Mouse (Mus musculus) gastrocnemius, postnatal 14 days (tissue): ENCODE measurements around the gene Fcf1. TPM values are rescaled to one million over a fixed set of nuclear protein-coding genes. Genes with fewer than 3 reads are reported as not detected.

Experiments
- DNase-seq: peaks from one replicate; pipeline ENCODE4 v3.0.0; 2021; ENCODE audit warnings: mixed read lengths
- intact Hi-C: fragments of 180-260 bp; cut with DNase I; formaldehyde crosslinking; loops from one replicate; pipeline ENCODE4 v1.15.1; 2025; ENCODE audit warnings: low total_unique reads
- long read RNA-seq, 2 experiments: library from polyadenylated mRNA; stranded (forward); transcript quantifications; one replicate each; pipeline ENCODE4 v2.0.0; 2021
- total RNA-seq, 2 experiments: library from RNA; stranded (reverse); gene quantifications; 2 replicates each; pipeline ENCODE4 v1.2.3; 2021

Fcf1 gene
- total RNA-seq: 10 to 100 TPM; 25.2 to 25.3 TPM
- long read RNA-seq, experiment 1, transcript Fcf1-201 (8 exons, 749 nt): major isoform, 11 of 23 reads
- long read RNA-seq, experiment 1, partial matches to known transcripts: 11 of 23 reads
- long read RNA-seq, experiment 1, other reads (novel, unspliced or antisense): 1 of 23 reads
- long read RNA-seq, experiment 2, transcript Fcf1-201 (8 exons, 749 nt): major isoform, 23 of 36 reads
- long read RNA-seq, experiment 2, partial matches to known transcripts: 10 of 36 reads
- long read RNA-seq, experiment 2, other reads (novel, unspliced or antisense): 2 of 36 reads

GRCm38 (mm10) chr12:84970428-84971096, at the start of gene Fcf1, which contains the start of gene Arel1:
Gene Fcf1, plus strand, starts transcription at chr12:84970897.
Gene Arel1, minus strand, starts transcription at chr12:84970900.
- intact Hi-C loops: no loop called here
- peak; percentile 87 for DNase-seq

GRCm38 (mm10) chr12:84921881-84922419, 48.7 kb upstream of the Fcf1 start:
- intact Hi-C loops: no loop called here
- DNase-seq: no peak

- no peak for DNase-seq
- intact Hi-C loops: no loop called here
Observed at GRCm38 (mm10) chr12:84924324-84924723, 46.4 kb upstream of the Fcf1 start.

GRCm38 (mm10) chr12:84926542-84926941, 44.2 kb upstream of the Fcf1 start:
- intact Hi-C loops: no loop called here

GRCm38 (mm10) chr12:84932210-84932609, 38.5 kb upstream of the Fcf1 start:
- no peak for DNase-seq
- intact Hi-C loops: loop anchor here (10.0 kb wide), 1 partner anchor 93 kb away; no protein-coding TSS in a partner anchor

More at GRCm38 (mm10) chr12:84926542-84926941, 44.2 kb upstream of the Fcf1 start:
- no peak for DNase-seq

GRCm38 (mm10) chr12:84935343-84935742, 35.4 kb upstream of the Fcf1 start:
- intact Hi-C loops: loop anchor here (10.0 kb wide), 1 partner anchor 89 kb away; no protein-coding TSS in a partner anchor
- DNase-seq: no peak

DNA sequence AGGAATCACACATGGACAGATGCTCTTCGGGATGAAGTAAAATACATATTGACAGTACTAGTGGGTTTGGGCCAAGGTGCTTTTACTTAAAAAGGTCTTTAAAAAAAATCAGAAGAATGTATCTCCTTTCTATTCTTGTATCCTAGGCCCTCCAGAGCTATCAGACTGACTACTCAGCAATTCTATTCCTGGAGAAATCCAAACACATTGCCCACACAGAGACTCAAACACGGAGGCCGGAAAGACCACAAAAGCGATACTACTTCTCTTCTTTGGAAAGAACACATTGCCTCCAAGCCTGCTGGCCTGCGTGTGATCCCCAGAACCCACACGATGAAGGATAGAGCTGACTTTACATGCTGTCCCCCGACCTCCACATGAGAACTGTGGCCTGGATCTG, 31.6 kb upstream of the Fcf1 start:
- intact Hi-C loops: loop anchor here (10.0 kb wide), 1 partner anchor 86 kb away; no protein-coding TSS in a partner anchor
- no peak for DNase-seq

GRCm38 (mm10) chr12:84940343-84940742, 30.4 kb upstream of the Fcf1 start:
- DNase-seq: no peak
- intact Hi-C loops: no loop called here

DNA sequence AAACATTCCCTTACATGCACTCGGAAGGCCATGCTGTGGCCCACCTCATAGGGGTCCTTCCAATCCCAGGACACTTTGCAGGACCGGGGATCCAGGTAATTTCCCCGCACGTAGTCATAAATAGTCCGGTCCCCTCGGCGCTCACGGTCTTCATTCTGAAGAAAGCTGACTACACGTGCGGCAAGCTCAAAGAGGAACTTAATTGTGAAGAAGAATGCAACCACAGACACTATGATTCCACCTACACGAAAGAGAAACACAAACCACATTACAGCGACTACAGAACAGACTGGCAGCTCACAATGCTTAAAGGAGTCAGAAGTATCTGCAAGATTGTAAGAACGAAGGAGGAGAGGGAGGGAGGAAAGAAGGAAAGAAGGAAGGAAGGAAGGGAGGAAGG, 29.0 kb upstream of the Fcf1 start:
- intact Hi-C loops: no loop called here
- DNase-seq: no peak

DNA sequence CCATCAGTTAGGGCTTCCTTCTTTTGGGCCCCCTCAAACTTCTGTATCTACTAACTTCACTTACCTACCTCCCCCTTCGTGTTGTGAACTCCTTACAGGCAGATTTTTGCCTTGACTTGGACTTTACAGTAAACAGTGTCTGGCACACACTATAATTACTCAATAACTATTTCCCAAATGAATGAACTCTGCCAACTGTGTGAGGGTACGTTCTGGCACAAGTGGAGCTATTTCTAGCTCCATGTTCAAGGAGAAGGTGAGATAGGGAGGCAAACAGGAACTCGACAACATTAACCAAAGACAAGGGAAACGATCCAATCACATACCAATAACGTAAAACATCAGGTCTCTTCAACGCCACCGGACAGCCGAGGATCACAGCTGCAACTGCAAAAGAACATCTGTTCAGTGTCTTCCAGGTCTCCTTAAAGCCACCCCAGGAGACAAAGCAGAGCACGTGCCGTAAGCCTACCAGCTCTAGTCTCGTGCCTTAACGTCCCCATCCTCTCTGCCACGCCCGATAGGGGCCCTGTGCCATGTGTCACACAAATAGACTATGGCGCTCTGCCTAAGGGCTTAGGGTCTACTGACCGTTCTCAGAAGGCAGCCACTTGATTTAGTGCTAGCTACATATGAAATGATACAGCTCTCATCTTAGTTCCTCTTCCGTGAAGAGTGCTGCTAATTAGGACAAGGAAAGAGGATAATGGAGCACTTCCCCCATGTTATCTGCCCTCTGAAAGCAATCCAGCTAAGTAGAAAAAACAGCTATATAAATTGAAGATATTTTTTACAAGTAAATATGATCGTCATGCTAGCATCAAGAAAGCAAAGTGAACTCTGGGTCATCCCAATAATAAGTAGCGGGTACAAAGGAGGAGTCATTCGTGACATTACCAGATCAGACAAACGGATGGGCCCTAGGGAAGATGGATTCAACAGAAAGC, 27.4 kb upstream of the Fcf1 start:
- intact Hi-C loops: no loop called here
- no peak for DNase-seq

DNA sequence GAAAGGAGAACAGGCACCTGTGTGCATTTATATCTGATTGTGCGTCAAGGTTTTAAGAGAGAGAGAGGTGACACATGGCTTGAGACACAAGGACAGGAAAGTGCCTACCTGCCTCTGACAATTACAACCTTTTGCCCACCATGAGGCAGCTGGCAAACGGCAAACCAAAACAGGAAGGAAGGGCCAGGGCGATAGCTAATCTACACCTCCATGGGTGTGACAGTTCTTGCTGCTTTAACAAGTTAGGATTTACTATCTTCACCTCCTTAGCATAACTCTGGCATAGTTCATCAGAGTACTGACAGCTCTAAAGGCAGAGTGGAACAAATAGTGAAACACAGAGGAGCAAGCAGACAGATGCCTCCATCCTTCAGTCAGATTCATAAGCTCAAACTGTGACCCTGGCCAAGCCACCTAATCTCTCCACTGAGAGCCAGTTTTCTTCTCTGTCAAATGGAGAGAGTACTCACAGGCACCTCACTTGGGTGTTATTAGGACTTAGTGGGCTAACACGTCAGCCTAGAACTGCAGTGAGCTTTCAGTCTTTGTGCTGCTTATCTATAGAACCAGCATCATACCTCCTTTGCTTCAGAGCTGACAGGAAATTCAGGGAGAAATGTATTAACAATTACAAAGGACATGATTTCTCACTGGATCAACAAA, 26.4 kb upstream of the Fcf1 start:
- no peak for DNase-seq
- intact Hi-C loops: no loop called here

GRCm38 (mm10) chr12:84944813-84945553, 25.7 kb upstream of the Fcf1 start:
- DNase-seq: no peak
- intact Hi-C loops: no loop called here

DNA sequence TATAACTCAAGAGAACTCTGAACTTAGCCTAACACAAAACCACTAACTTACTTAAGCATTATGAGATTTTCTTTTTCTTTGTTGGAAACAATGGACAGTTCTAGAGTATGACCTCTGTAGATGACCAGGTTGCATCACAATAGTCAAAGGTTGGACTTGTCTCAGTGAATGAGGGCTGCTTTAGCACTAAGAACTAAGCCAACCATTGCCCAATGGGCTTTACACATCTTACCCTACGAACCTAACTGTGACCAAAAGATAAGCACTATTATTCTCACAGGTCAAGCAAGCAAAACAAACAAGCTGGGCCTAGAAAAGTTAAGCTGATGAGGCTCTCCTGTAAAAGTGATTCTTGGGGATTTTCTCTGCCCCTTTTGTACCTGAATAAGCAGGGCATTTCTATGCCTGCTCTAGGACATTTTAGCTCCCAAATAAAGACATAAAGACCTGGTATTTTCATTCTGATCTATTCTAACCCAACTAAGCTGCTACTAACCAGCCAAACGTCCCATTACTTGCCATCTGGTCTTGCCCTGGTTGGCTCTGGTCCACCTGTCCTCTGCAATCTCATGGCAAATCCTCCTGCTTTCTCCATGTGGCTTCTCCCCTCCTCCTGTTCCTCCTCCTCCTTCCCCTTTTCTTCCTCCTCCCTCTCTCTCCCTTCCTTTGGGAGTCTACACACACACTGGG, 22.7 kb upstream of the Fcf1 start:
- intact Hi-C loops: no loop called here
- no peak for DNase-seq

DNA sequence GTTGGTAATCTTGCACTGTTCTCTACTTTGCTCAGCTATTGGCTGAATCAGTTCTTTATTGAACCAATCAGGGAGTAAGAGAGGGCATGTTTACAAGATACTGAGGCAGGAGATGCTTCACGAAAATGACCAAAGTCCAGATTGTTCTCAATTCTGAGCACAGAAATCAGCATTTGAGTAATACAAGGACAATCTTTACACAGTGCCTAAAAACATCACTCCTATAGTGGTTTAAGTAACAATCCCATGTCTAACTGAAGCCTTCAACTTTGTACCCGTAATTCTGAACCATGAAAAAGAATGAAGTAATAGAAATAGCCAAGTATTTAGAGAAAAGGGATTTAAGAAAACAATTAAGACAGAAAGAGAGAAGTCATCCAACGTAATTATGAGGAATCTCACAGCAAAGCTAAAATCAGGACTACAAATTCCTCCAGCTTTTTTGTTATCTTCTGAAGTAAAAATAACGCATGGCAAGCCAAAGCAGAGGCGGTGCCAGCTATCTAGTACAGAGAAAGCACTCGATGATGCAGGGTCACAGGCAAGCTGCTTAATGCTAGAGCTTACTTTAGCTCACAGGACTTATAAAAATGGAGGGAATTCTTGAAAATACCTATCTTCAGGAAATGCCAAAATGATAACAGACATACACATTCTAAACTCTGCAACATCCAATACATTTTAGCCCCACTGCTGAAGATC, 22.0 kb upstream of the Fcf1 start:
- DNase-seq: no peak

DNA sequence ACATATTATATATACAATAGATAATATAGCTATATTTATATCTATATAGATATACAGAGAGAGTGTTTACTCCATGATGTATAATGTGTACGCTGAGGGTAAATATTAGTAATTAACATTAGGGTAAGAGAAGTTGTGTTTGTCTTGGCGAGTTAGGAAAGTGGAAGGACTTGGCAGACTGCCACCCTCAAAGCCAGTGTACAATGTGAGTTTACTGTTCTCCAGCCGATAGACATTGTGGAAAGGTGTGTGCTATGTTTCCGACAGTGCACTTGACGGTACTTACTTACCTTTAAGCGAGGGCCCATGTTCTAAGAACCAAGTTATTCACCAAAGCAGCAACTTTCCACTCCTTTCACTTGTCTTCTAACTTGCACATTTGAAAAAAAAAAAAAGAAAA, 19.9 kb upstream of the Fcf1 start:
- intact Hi-C loops: no loop called here
- DNase-seq: no peak

More for the DNA sequence above, 22.0 kb upstream of the Fcf1 start:
- intact Hi-C loops: no loop called here

DNA sequence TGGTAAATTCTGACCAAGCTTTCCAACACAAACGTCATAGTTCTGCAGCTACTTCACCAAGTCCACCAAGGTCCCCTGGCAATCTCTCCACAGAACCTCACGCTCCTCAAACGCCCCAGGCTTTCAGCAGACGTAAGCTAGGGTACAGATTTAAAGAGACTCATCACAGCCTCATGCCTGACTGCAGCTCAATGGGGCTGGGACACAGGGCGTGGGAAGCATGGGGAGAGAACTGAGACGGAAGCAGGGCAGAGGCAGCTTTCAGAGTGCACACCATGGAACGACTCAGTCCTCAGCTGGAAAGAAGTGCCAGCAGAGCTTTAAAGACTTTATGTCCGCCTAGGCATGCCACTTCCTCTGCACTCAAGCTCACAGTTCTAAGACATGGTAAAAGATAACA, 19.2 kb upstream of the Fcf1 start:
- no peak for DNase-seq
- intact Hi-C loops: no loop called here

DNA sequence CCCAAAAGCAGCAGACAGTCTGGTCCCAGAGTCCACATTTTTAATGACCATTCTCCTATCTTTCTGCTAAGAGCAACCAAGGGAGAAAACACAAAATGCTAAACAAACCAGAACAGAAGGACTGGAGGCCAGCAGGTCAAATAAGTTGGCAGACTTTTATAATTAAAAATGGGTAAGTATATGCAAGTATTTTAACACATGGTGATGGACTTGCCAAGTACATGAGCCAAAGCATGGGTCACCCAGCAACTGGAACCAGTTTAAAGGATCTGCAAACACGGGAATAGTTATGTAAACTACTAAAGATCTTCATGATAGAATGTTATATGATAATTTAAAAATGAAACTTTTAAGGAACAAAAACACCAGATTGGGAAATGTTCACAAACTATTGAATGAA, 18.3 kb upstream of the Fcf1 start:
- intact Hi-C loops: no loop called here
- DNase-seq: no peak
